Mouse (Mus musculus) ZHBTc4 (cell line): ENCODE measurements around the gene Gm20388.
"Not testable (repeated sequence)": the region's sequence is repeated elsewhere in the genome, so short reads cannot be mapped to it uniquely, and the experiment has no call there.

Experiments
- DNase-seq: peaks from one replicate; pipeline ENCODE4 v3.0.0-alpha.2; 2011; ENCODE audit warnings: low read depth, low spot score

Gm20388 gene

DNA sequence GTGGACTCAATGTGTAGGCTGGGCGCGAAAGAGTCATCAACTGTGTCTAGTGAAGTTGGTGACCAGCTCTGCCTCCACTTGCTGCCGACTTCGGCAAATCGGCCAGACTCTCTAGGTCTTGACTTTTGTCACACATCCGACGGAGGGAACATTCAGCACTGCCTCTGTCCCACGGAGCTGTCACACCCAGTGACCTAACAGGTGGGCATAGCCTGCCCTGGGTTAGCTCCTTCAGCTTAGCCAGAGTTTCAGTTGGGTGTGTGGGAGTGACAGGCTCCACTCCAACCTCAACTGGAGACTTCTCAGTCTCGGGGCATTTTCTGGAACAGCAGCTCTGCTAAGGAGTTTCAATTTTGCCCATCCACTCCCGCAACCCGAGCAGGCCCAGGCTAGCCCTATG lies 1223.9 kb downstream of the Gm20388 start:
- DNase-seq = no peak

DNA sequence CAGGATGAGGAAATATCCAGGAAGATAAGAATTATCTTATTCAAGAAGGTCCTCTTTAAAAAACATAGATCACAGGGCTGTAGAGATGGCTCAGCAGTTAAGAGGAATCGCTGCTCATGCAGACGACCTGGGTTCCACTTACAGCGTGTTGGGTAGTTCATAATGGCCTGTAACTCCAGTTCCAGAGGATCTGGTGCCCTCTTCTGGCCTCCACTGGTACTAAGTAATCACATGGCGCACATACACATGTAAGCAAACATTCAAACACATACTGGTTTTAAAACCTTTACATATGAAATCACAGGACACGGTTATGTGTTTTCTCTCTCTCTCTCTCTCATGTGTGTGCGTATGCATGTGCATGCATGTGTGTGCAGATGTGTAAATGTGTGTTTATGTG lies 1226.2 kb downstream of the Gm20388 start:
- DNase-seq = peak; percentile 64

DNA sequence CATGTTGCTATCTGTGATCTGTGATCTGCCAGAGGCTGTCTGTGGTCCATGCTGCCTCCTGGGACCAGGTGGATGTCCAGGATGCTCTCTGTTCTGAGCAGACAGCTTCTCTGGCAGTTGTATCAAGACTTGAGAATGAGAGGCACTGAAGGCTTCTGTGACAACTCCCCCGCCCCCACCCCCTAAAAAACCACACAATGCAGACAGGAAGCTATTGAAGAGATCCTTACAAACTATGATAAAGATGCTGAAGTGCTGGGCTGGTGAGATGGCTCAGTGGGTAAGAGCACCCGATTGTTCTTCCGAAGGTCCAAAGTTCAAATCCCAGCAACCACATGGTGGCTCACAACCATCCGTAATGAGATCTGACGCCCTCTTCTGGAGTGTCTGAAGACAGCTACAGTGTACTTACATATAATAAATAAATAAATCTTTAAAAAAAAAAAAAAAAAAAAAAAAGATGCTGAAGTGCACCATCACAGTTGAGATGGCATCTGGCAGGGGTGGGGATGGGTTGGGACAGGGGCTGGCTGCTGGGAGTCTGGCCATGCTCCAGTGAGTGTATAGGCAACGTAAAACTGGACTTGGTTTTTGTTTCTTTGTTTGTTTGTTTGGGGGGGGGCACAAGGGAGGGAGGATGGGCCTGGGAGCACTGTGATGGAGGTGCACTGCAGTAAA lies 1235.0 kb downstream of the Gm20388 start:
- not testable (repeated sequence) for DNase-seq

DNA sequence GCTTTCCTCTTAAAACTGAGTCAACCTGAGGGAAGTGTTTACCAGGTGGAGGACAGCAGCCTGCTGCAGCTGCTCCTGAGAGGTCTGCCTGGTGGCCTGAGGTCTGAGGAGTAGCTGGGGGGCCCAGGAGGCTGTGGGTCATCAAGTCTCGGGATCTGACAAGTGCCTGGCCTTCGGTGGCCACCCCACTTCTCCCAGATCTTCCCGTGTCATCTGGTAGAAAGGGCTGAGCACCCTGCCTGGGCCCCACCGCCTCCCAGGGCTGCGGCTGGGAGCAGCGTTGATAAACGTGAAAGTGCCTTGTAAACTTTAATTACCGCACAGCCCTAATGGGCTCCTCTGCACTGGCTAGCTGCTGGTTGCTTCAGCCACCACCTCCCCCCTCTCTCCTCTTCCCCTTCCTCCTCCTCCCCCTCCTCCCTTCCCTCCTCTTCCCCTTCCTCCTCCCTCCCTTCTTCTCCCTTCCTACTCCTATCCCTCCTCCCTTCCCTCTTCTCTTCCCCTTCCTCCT lies 1238.0 kb downstream of the Gm20388 start:
- no peak for DNase-seq

DNA sequence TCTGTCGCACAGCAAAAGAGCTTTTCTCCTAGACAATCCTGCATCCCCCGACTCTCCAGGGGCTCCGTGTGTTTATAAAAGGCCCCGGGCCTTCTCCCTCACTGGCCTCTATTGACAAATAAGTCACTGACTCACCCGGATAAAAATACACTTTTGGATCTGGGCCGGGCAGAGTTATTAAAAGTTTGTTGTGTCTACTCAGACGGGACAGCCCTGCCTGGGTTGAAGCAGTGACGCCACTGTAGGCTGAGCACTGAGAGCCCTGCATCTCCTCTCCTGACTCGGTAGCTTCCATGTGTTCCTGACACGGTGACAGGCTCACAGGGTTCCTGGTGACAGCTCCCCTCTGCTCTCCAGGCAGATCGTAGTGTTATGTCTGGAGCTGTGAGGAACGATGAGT lies 1241.8 kb downstream of the Gm20388 start:
- no peak for DNase-seq

DNA sequence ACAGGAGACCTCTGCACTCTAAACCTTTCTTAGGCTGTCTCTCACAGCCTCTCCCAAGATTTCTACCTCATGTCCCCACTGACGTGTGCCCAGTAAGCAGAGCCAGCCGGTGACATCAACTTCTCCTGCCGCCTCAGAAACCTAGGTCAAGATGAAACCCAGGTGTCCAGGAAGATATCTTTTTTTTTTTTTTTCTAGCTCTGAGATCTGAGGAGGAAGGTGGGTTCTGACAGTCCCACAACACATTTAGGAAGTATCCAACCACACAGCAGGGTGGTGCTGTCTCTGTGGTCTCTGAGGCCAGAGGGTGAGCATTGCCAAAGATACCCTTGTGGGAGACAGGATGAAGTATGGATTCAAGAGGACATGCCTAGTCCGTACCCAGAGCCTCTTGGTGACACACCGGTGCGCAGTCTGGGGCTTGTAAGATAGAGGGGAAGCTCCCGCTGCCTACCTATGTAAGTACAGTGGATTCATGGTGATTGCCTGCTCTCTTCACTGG lies 1246.4 kb downstream of the Gm20388 start:
- no peak for DNase-seq

DNA sequence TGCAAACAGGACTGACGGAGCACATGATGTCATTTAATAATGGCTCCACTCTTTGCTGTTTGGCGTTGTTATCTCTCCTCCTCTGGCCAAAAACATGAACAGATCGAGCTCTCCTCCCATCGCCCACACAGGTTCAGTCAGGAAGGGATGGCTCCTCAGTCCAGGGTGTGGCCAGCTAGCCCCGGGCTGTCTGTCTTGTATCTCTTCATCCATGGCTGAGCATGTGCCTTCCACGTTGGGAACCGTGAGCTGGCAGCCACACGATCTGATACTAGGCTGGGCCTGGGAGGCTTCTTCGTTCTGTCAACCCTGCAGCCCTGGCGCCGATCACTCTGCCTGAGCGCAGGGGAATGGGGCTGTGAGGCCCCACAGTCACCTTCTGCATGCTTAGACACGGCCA lies 1248.2 kb downstream of the Gm20388 start:
- DNase-seq = no peak

DNA sequence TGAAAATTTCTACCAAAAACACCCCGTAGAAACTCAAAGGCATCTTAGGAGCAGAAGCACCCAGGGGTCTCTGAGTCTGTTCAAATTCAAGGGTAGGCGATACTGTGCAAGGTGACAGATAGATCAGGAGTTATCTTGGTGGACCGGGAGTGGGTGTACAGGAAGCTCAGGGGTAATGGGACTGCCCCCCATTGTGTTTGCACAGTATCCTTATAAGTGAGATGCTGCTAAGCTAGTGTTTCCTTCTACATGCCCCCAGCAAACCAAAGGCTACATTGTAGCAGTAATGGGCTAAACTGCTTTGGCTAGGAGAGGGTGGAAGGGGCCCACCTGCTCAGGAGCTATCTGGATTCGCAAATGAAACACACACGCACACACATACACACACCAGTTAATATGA lies 1250.8 kb downstream of the Gm20388 start:
- DNase-seq = no peak

DNA sequence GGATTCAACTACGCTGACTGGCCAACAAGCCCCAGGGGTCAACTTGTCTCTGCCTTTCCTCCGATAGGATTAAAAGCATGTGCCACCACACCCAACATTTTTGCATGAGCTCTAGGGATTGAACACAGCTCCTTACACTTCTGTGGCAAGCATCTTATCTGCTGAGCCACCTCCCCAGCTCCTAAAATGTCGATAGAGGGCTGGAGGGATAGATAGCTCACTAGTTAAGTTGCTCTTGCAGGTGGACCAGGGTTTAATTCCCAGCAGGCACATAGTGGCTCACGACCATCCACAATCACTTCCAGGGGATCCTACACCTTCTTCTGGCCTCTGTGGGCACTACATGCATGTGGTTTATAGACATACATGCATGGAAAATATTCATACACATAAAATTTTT lies 1251.8 kb downstream of the Gm20388 start:
- no peak for DNase-seq

DNA sequence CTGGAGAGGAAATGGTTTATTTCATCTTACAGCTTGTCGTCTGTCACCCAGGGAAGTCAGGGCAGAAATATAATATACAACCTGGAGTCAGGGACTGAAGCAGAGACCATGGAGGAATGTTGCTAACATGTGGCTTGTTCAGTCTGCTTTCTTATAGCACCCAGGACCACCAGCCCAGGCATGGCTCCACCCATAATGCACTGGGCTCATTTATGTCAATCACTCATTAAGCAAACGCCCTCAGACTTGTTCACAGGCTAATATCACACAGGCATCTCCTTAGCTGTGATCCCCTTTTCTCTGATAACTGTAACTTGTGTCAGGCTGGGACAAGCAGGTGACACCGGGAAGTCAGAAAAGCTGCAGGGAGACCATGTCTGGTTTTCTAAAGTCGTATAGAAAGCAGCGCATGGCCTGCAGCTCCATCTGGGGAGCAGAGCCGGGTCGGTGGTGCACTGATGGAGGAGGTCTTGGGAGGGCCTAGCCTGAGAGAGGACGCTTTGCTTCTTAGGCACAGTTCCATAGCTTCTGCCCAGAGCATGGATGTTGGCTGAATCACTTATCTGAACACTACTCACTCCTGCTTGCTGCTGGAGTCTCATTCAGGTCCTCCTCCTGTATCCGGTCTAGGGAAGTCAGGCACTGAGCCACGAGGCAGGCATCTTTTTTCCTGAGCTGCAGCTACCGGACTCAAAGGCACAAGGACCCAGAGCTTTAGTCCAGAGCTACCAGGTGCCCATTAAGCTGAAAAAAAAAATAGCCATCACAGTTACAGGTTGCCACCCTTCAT lies 1252.5 kb downstream of the Gm20388 start:
- no peak for DNase-seq

DNA sequence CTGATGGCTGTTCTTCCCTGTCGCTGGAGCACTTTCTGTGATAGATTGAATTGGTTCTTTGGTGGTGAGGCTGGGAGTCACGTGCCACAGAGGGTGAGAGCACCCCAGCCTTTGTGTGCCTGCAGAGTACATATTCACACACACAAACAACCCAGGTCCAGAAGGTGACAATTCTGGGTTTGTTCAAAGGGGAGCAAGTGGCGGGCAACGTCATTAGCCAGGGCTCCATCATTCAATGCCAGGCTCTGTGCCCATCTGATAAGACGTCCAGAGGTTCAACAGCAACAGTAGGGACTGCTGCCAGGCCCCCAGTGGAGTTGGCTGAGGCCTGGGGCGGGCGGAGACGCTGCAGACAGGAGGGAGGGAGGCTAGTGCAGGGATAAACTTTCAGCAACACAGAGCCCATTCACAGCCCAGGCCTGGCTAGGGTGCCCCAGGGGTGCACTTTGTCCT lies 1253.4 kb downstream of the Gm20388 start:
- DNase-seq = no peak

DNA sequence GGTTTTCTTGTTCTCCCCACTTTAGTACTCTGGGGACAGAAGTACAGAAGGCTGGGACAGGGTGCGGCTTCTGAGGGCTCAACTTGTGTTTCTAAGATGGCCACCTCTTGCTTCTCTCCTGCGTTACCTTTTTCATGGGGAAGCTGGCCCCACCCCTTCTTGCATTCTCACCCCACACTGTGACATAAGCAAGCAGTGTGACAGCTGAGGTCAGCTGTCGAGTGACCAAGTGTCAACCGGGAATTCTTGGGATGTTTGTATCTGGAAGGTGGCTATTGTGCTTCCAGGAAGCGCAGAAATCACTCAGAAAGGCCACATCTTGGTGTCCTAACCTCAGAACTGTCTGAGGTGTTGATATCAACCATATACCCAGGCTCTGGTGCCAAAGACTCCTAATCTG lies 1257.4 kb downstream of the Gm20388 start:
- DNase-seq = no peak

DNA sequence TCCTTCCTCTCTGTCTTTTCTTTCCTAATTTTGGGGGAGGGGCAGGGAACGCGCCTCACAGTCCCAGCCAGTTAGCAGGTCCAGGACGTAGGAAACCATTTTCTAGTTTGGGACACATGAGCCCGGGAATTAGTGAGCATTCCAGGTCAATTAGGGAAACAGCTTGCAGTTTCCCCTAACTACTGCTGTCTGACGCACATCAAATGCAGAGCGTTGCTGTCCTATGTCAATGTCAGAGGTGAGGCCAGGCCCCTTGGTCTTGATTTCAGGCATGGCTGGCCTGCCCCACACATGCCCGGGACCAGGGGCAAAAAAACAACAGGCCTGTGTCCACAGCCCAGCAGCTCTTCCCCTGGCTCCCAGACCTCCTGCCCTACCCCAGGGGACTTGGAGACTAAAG lies 1259.5 kb downstream of the Gm20388 start:
- no peak for DNase-seq

DNA sequence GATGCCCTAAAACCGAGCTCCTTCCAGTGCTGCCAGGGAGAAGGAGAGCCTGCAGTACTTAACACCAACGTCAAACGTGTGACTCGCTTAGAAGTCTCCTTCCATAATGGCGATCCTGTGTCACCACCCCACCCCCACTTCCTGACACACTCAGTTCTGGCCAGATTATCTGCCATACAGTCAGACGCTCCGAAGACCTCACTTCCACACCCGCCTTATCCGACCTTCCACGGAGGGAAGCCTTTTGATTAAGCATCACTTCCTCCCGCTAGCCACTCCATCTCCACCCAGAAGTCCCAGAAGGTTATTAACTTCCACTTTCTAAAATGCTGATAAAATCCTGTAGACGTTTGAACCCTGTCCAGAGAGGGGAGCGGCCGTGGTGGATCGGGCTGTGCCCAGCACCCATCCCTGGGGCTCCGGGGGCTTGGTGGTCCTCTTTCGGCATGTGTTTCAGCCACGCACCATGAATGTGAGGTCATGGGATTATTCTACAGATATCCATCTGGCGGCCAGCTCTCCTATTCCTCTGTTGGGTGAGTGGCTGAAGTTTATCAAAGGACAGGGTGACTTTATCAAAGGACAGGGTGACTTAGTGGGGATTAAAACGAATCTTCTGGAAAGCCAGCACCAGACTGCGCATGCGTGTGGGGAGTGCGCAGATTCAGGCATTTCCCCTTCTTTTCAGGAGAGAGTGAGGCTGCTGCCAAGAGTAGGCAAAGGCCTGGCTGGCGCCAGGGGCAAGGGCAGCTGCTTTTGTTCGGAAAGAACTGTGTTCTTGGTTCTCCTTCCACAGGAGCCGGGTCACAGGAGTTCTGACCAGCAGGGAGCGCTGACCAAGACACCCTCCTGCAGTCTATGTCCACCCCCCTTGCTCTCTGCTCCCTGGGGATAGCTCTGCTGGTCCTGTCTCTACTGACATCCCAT lies 1260.2 kb downstream of the Gm20388 start:
- DNase-seq = no peak

DNA sequence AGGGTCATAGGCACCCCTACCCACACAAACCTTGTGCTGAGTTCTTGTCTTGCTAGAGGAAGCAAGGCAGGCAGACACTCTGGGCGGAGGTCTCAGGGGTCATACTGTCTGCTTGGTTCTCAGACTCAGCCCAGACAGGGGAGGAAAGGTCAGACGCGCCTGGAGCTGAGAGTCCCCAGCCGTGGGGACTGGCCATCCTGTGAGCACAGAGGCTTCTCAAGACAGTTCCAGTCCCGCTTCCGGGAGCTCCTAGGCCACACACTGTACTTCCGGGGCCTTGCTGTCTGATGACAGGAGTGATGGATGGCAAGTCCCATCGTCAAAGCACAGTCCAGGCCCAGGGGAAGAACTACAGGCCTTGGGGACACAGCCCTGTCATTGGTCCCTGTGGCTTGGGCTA lies 1261.9 kb downstream of the Gm20388 start:
- no peak for DNase-seq

DNA sequence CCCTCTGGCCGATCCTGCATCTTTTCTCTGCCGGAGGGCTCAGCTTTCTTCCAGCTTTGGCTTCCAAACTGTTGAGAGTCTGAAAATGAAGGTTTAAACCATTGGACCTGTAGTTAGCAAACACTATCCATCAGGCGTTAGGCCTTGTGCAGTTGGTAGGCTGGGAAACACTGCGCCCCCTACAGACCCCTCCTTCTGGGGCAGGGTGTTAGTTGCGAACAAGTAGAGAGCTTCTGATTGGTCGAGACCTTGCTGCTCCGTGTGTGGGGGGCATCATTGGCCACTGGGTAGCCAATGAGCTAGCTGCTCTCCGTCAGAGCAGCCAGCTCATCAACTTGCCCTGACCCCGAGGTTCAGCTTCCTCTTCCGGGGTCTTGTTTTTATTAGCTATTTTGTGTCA lies 1263.5 kb downstream of the Gm20388 start:
- peak; percentile 89 for DNase-seq

DNA sequence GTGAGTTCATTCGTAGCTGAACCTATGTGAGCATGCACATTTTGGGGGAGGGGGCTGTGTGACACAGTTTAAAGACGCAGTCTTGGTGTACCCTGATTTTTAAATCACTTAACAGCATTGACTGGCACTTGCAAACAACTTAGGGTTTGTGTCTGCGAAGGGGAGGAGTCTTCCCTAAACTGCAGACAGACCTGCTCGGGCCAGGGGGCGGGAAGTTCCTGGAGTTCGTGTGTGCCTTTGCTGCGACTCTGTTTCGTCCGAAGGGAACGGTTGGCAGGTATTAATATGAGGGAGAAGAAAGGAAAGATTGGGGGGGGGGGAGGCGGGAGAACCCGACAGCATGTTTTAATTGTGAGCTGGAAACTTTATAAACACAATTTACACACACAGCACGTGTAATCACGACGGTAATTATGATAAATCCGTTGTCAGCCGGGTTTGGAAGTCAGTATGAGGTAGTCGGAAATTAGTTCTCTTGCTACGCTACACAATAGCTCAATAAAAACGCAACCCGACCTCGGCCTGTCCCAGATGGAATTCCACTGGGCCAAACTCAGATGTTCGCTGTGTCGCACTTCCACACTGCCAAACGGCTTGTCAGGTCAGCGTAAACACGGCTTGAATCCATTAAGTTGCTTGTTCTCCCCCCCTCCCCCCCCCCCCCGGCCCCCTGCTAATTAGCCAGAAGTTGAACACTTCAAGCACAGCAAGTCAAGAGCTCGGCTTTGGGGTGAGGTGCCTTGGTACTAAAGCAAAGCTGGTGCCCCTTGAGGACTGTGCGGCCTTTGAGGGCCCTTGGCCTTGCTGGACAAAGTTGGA lies 1264.3 kb downstream of the Gm20388 start:
- DNase-seq = peak; percentile 35

DNA sequence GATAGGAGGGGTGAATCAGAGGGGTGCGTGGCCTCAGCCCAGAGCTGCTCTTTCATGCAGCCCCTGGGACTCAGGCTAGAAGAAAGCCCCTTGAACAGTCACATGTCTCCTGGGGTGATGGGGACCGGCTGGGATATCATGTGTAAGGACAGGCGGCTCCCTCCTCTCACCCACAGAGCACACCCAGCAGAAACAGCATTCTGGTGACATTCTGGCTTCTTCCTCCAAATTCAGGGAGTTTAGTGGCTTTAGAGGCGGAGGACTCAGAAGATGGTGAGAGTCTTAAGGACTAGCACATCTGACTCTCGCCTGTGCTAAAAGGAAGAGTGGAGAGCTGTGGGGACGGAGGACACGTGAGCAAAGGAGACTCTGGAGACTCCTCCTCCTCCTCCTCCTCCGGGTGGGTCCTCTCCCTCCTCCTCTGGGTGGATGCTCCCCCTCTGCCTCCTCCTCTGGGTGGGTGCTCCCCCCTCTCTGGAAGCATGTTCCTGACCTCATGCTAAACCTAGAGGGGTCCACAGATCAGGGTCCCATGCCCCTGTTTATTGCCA lies 1265.0 kb downstream of the Gm20388 start:
- no peak for DNase-seq

DNA sequence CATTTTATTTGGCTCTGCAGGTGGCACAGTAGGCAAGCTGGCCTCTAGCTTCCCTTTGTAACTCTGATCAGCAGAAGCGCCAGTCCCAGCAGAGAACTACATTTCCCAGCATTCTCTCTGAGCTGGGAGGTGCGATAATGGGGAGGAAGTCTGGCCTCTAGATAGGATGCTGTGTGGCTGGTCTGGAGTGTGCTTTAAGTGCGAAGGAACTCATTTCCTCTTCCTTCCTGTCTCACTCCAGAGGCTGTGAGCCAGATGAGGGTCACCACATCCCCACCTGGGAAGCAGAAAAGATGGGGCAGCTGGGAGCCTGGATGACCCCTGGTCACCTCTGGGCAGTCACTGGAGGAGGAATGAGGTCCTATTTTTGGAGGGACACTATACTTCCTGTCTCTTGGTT lies 1265.7 kb downstream of the Gm20388 start:
- DNase-seq = peak; percentile 24

DNA sequence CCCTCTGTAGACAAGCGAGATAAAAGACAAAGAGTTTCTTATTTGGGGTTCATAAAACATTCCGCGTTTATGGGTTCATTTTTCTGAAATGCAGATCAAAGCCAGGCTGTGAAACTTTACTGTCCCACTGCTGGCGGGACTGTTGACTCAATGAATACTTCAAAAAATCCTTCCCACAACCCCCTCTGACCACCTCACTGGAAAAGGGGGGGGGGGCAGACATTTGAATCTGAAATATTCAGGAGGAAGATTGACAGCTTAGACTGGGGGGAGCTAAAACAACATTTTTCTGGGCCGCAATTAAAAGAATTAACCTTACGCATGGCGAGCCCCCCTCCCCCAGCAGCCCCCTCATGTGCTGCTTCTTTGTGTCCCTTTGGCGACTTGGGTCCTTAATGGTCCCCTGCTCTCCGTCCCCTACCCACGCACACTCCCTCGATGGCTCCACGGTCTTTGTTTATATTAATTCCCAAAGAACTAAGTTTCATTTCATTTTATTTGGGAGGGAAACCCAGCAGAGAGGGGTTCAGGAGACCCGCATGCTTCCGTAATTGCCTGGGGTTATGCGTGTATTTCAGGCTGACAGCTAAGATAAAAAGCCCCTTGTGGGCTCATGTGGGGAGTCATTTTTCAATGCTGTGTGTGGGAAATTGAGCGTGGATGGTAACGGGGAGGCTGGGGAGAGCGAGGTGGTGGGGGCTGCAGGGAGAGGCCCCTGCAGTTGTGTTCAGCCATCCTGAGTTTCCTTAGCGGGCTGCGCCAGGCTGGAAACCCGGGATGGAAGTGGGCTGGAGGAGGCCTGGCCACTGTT lies 1270.0 kb downstream of the Gm20388 start:
- no peak for DNase-seq
